Mouse (Mus musculus) ES-CJ7 (cell line): ENCODE data around the gene Hspb7.

Experiments
- DNase-seq: peaks from one replicate; pipeline ENCODE4 v3.0.0; 2011; ENCODE audit warnings: low read depth, low spot score

The Hspb7 gene

GRCm38 (mm10) chr4:141420192-141420829, at the start of gene Hspb7:
Gene Hspb7, plus strand, starts transcription at chr4:141420779.
- DNase-seq: no peak

GRCm38 (mm10) chr4:141372426-141372825, 48.2 kb upstream of the Hspb7 start:
- no peak for DNase-seq

- DNase-seq: no peak
Measured at GRCm38 (mm10) chr4:141379674-141380073, 40.9 kb upstream of the Hspb7 start.

- no peak for DNase-seq
Measured at GRCm38 (mm10) chr4:141382406-141382805, 38.2 kb upstream of the Hspb7 start.

GRCm38 (mm10) chr4:141385275-141385674, 35.3 kb upstream of the Hspb7 start:
- peak; percentile 92 for DNase-seq

GRCm38 (mm10) chr4:141386150-141386549, 34.4 kb upstream of the Hspb7 start:
- DNase-seq: peak; percentile 50

- peak; percentile 72 for DNase-seq
Measured at GRCm38 (mm10) chr4:141387093-141387784, 33.3 kb upstream of the Hspb7 start.

GRCm38 (mm10) chr4:141387933-141388332, 32.6 kb upstream of the Hspb7 start:
- DNase-seq: no peak

- peak; percentile 50 for DNase-seq
Measured at GRCm38 (mm10) chr4:141389366-141390150, 31.0 kb upstream of the Hspb7 start.

- no peak for DNase-seq
Measured at GRCm38 (mm10) chr4:141391293-141391692, 29.3 kb upstream of the Hspb7 start.

GRCm38 (mm10) chr4:141394751-141395150, 25.8 kb upstream of the Hspb7 start:
- peak; percentile 33 for DNase-seq

GRCm38 (mm10) chr4:141397861-141398260, 22.7 kb upstream of the Hspb7 start:
- no peak for DNase-seq

- no peak for DNase-seq
Measured at GRCm38 (mm10) chr4:141398545-141398944, 22.0 kb upstream of the Hspb7 start, which contains the start of gene Clcnka. Gene Clcnka, minus strand, starts transcription at chr4:141398724.

GRCm38 (mm10) chr4:141400171-141400570, 20.4 kb upstream of the Hspb7 start:
- DNase-seq: no peak

GRCm38 (mm10) chr4:141404518-141405313, 15.9 kb upstream of the Hspb7 start:
- DNase-seq: peak; percentile 85

GRCm38 (mm10) chr4:141405314-141405622, 15.3 kb upstream of the Hspb7 start:
- DNase-seq: no peak

GRCm38 (mm10) chr4:141406516-141407299, 13.9 kb upstream of the Hspb7 start:
- DNase-seq: peak; percentile 79

- DNase-seq: no peak
Measured at GRCm38 (mm10) chr4:141408577-141408976, 12.0 kb upstream of the Hspb7 start.

- DNase-seq: peak; percentile 75
Measured at GRCm38 (mm10) chr4:141411430-141411992, 9.1 kb upstream of the Hspb7 start.

- DNase-seq: no peak
Measured at GRCm38 (mm10) chr4:141415924-141416323, 4.7 kb upstream of the Hspb7 start, which contains the start of gene Clcnkb. Gene Clcnkb, minus strand, starts transcription at chr4:141416014.
